Mouse (Mus musculus) cerebellum, adult 9-10 months (tissue): Measurements from ENCODE around the gene Tspan6.
A peak's percentile ranks its signal among the peaks of the same experiment; 100 is the strongest.

Experiments used
- DNase-seq: peaks from one replicate; pipeline ENCODE4 v3.0.0; 2022

Tspan6 gene

DNA sequence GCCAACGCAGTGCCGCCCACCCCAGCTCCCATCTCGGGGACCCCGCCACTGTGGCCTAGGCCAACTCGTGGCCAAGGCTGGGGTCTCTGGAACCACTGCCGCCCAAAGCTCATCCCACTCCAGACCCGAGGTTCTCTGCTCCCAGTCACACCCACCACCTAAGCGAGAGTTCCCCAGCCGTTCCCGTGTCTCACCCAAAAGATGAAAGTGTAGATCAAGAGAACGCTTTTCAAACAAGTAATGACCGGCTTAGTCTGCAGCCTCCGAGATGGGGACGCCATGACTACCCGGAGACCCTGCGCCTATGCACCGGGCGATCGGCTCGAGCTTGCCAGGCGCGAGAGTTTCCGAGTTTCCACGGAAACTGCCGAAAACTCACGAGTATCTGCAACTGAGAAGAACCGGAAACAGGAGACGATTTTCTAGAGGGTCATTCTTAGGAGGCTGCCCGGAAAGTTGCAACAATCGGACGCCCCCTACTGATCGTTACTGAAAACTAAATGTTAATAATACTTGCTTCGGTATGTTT, at the start of gene Tspan6:
Gene Tspan6, minus strand, starts transcription at position 416 of the 529 bp plus-strand sequence.
- DNase-seq: peak; percentile 70

DNA sequence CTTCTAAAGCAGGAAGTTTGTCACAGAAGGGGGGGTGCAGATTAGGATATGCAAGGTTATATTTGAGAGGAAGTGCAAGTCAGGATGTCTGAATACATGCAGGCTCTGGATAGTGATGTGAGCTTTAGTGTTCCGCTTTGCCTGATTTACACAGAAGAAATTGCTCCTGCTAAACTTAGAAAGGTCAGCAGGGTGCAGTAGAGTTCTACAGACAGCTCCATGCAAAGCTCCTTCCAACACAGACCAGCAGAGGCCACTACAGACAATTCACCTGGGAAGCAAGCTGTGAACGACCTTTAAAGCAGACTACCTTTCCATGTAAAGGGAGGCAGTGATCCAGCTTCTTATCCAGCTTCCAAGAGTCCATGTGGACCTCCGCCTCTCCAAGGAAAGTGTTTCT, 49.2 kb upstream of the Tspan6 start:
- peak; percentile 57 for DNase-seq

DNA sequence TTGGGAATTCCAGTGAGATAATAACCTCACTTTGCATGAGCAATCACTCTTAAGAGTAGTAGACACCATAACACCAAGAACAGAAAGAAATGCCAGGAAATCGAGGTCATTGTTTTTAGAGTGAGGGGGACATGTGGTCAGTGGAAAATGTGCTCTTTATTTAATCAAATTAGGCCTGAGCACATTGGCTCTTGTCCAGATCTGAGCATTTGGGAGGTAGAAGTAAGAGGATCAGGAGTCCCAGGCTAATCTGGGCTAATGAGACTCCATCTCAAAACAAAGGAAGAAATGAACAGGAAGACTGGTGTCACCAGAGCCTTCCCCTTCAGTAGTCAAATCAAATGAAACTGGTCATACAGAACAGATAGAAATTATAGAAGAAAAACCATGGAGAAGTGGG, 41.3 kb upstream of the Tspan6 start:
- DNase-seq: no peak

DNA sequence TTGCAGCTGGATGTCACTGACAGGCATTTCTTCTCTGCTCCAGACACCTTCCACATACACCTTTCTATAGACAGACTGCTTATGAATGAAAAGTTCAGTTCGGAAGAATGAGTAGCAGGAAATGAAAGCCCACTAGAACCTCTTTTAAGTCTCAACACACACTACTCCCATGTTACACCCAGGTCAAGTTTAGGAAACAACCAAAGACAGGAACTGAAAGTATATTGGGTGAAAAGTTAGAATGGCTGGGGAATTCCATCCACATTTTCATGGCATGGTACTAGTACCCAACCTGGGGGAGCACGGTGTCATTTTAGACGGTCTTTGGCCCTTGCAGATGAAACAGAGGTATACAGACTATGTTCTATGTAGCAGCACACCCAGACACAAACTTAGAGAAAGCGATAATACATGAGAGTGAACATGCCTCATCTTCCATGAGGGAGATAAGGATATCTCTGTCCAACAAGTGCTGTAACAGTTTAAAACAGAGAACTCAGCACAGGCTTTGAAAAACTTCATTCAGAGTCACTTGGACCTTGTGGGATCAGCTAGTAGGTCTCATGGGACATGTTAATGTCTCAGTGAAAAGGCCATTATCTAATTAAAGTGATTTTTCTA, 38.5 kb upstream of the Tspan6 start:
- no peak for DNase-seq

DNA sequence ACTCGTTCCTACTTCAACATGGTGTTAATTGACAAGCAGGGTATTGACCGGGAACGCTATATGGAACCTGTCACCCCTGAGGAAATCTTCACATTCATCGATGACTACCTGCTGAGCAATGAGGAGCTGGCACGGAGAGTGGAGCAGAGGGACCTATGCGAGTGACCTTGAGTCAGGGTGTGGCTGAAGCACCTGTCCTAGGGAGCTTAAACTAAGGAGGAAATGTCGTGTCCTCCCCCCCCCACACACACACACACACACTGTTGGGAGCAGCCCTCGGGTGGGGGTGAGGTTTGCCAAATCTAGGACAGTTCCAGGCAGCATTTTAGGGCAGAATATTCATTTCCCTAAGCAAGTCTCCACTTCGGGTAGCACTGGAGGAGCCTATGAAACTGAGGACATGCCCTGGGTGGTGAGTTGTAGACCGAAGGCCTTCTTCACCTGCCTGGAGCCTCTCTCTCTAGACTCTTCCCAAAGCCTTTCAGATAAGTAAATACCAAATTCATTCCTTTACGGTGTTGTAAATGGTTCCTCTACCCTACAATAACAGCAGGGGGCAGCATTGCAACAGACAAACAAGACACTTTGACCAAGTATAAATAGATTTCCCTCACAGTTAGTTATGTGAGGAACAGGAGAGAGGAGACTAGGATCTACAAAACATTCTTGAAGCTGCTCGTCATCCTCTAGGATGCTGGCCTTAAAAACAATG, 33.2 kb upstream of the Tspan6 start:
- DNase-seq: peak; percentile 9

DNA sequence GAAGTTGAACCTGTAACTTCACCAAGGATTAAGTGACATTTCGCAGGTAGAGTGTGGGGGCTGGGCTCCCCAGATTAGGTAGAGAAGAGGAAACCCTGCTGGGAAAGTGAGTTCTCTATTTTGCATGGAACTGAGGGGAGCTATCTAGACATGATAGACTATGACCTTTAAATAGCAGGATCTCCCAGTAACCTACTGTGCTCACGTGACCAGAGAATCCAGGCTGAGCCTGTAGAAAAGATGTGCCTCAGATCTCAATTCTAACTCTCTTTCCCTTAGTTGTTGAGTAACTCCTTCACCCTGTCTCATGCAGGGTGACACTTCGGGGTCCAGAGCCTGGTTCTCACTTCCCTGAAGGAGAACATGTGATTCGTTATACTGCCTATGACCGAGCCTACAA, 28.5 kb upstream of the Tspan6 start:
- DNase-seq: no peak

DNA sequence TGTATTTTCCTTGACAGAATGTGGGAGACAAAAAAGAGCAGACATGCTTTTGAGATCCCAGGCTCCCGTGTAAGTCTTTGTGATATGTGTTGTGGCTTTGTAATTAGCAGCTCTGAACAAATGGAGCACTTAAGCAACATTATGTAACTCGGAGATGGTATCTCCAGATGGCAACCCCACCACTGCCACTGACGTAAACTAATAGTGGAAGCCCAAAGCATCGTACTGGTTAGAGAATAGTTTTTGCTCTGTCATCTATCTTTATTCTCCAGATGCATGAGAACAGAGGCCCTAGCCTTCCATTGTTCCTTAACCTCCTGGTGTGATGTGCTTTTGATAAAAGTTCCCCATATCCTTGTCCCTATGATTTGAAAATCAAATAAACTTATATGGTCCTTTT, 23.0 kb upstream of the Tspan6 start:
- no peak for DNase-seq

DNA sequence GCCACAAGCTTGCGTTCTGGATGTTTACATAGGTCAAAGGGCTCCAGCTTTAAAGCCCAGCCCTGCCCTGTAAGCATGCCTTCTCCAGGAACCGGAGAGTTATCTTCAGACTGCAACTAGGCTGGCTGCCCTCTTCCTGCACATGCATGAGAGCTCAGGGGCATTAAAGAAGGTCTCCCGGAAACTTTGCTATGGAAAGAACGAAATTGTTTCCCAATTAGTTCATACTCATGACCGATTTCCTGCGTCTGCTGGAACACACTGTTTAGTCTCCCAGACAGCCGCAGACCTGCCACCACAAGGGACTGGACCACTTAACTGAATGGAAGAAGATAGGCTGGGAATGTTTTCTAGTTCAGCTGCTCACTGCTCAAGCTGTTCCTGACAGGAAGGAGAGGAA, 16.0 kb upstream of the Tspan6 start:
- DNase-seq: no peak

DNA sequence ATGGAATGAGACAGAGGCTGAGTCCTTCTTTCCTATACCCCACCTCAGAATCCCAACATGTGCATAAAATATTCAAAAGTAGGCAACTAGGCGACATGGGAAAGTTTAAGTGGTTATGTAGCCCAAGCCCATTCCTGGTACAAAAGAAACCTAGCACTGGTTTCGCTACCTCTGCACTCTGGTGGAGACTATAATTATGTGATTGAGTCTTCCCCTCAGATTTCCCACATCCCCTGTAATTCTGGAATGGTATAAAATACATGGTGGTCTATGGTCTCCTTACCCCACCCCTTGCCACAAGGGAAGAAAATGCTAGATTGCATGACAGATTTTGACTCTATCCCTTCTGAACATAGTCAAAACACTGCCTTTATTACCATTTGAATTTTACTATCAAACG, 14.8 kb upstream of the Tspan6 start:
- DNase-seq: no peak

DNA sequence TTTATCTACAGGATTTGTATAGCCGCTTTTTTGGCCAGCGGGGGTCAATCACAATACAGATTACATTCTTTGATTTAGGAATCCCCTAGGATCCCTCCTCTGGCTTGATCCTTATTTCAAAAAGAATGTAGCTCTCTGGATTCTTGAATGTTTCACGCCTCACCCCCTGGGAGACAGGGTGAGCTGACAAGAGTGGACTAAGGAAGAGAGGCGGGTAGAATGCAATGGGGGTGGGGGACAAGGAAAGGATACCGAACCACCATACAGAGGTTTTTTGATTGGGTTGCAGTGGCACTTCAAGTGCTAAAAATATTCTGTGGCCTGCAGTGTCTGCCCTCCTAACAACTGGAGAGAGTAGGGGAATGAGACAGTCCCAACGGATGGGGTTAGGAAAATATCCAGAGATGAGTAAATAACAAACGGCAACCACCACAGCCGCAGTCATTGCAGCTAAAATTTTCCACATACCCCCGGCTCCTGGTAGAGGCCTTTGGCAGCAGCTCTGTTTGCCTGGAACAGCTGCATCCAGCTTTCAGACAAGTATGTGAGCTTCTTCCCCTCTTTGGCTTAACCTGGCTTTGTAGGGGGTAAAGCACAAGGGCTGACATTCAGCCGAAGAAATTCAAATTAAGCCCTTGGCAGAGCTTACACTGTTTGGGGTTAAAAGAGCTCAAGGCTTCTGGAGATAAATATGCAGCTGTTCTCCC, 13.3 kb upstream of the Tspan6 start:
- DNase-seq: no peak

DNA sequence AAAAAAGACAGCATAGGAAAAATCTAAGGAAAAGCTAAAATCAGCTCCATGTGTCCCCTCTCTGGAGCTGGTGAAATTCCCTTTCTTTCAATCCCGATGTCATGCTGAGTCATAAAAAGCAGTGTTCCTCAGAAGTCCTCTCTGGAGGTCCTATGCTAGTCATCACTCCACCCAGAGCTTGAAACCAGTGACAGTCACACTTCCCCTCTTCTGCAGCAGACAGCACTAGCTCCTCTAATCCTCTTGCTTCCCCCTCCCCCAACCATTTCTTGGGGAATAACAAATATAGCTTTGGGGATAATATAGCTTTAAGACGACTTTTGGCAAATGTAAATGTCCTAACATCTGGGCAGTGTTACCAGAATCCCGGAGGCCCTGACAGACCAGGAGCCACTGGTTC, 10.0 kb upstream of the Tspan6 start, which contains the start of gene Srpx2:
Gene Srpx2, plus strand, starts transcription at position 166 of the 400 bp plus-strand sequence.
- DNase-seq: no peak

DNA sequence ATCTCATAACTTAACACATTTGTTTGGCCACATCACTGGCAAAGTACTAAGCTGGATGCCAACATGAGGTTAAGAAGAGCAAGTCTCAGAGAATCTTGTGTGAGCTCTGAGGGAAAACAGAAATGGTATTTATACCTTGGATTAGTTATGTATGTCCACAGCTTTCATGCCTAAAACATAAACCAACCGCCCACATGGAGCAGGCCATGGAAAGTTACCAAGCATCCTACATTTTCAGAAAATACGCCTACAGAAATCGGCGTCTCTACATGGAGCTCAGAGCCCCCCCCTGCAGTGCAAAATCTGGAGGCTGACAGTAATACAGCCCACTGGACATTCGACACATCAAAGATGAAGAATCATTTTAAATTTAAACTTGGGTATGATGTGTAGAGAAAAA, 10.1 kb downstream of the Tspan6 start:
- DNase-seq: no peak

DNA sequence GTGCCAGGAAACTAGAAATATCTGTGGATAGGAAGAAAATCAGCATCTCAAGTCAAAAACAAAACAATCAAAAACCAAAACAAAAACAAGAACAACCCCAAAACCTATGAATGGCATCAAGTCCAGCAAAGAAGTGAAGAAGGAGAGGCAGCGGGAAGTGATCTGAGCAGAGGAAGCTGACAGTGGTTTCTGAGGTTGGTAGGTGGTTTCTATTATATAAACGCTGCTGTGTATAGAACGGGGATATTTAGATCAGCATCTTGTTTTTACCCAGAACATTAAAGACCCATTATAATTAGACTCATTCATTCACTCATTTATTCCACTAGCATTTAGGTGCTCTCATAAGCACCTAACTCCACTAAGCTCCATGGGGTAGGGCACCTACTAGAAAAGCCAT, 10.9 kb downstream of the Tspan6 start:
- no peak for DNase-seq

DNA sequence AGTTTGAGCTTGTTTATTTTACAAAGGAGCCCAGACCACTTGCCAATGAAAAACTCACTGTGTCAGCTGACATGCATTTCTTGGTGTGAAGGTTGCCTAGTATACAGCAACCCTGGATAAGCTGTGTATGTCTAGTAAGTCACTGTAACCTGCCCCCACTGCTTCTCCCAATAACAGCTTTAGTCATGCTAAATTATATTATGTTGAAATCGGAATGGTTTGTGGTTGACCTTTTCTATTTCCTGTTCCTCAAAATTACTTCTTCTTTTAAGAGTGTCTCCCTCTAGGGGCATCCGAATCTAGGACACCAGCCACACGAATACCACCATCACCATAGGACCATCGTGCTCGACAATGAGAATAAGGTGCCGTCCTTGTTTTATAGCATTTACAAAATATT, 28.5 kb downstream of the Tspan6 start:
- DNase-seq: no peak

DNA sequence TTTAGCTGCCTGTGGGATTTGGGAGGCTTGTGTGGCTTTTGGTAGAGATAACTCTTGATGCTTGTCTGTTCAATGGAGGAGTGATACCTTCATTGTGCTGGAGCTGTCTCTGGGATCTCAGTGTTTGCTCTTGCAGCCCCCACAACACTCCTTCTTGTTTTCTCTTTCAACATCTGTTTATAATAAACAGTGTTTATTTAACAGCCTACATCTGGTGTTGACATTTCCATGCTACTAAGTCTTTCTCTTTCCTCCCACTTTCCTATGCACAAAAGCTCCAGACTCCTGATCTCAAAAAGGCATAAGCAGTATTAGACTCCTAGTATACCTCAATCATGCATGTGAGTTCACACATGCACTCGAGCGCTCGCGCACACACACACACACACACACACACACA, 44.6 kb downstream of the Tspan6 start:
- no peak for DNase-seq

DNA sequence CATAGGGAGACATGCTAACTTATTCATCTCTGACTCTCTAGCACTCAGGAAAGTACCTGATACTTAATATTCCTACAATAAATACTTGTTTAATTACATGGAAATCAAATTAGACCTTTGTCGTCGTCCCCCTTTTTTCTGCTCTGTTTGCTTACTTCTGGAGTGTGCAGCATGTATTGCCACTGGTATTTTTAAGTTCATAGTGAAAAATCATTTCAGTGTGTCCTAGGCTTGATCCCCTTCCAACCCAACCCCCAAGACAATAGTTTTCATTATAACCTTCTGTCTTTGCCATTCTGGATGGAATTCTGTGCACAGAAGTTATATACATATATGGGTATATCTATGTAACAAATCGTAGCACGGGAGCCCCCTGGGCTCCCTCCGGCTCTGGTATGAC, 47.5 kb downstream of the Tspan6 start, which contains the start of gene Tnmd:
Gene Tnmd, plus strand, starts transcription at position 301 of the 400 bp plus-strand sequence.
- no peak for DNase-seq
